Mouse (Mus musculus) bone marrow, adult 2 months (tissue): ENCODE measurements at regions not wholly inside any gene's neighbourhood (a gene's known extent, or its start where the extent isn't known, plus 50 kb on each side); places are given as distances from the start of the nearest gene placed in this dataset.

ENCODE experiments used
- CTCF ChIP-seq: fragments of 200-500 bp; IDR thresholded peaks from 2 replicates; pipeline ENCODE4 v1.5.1; 2011; ENCODE audit warnings: low read length, control low read depth; ENCODE audit not compliant: control insufficient read depth, insufficient read depth
- POLR2A ChIP-seq: fragments of 200-500 bp; IDR thresholded peaks from 2 replicates; pipeline ENCODE4 v1.6.1; 2011; ENCODE audit warnings: low read depth, mild to moderate bottlenecking, control low read depth, low read length, borderline replicate concordance; ENCODE audit not compliant: control insufficient read depth

DNA sequence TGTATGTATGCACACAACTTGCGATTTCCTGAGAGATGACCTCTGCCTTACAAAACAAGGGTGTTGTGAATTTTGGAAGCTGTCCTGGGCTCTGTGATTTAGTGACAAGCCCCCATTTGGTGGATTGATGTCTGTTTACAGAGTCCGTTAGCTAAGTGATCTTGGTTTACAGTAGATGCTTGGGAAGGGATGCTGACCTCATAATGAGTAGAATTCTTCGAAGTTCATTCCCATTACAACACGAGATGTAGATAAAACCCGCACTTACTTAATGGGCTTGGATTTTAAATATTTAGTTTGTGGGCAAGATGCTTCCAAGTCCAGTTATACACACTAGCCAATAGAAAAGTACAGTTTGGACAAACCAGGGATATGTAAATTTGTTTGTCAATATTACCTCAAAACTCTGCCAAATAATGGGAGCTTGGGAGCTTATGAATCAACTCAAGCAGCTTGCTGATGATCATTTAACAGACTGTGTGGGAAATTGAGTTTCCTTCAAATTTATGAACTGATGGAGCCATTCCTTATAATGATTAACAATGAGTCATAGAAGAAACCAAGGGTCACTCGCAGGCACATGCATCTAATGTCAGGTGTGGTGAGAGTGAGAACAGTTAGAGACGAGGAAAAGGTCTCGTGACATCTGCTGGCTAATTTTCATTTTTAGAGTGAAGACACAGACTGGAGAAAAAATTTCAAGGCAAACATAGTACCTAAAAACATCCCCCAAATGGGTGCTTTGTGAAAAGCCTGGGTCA, 187.4 kb upstream of the Gm15217 start:
- no peak for TF ChIP-seq CTCF
- TF ChIP-seq POLR2A, result no peak
